26 mouse cellular contexts compared by ENCODE assay signal in genomic region chr1:95508718-95509117, GRCm38 (mm10).
DNase-seq lines count a peak whose midpoint lies in the region; ATAC-seq and TF ChIP-seq lines count a peak whose summit lies in the region.
"Had no signal": no experiment of that assay in that cellular context is flagged by ENCODE, and none has a peak within 500 bp of the region (broad histone marks: within the 10 kb centered on the region; RNA-seq: fewer than 3 reads in every experiment).

No protein-coding gene starts in this region.

- H3K4me2 ChIP-seq in forebrain, embryonic 13.5 days = no peak overlapping the region
- H3K4me2 ChIP-seq in forebrain, embryonic 15.5 days (replicated peaks) = no peak overlapping the region
- H3K4me2 ChIP-seq in forebrain, embryonic 16.5 days (ENCODE audit: low read length) = no peak overlapping the region
- no peak overlapping the region for H3K4me2 ChIP-seq in hindbrain, embryonic 11.5 days (replicated peaks; ENCODE audit: low read depth, low read length)
- no peak overlapping the region for H3K4me2 ChIP-seq in hindbrain, postnatal 0 days (ENCODE audit: low read depth, low read length)
- H3K4me2 ChIP-seq: embryonic facial prominence, embryonic 13.5 days; embryonic facial prominence, embryonic 15.5 days had no signal

- 0 out of 2 replicates have a peak, but pooled peaks have one; percentile 57 for ATAC-seq in forebrain, embryonic 13.5 days
- no peak for ATAC-seq in forebrain, embryonic 15.5 days (replicated peaks)
- peak; percentile 76 for ATAC-seq in forebrain, embryonic 16.5 days
- 0 out of 2 replicates have a peak, but pooled peaks have one; percentile 51 for ATAC-seq in hindbrain, embryonic 11.5 days (ENCODE audit: low FRiP score)
- no peak for ATAC-seq in hindbrain, postnatal 0 days
- ATAC-seq: activated CD4-positive, CD25-positive, alpha-beta regulatory T cell, adult 4 months; CD4-positive, CD25-positive, alpha-beta regulatory T cell, adult 4 months; Patski had no signal

- H3K9me3 ChIP-seq in forebrain, embryonic 13.5 days (replicated peaks) = no peaks in the 10 kb centered on the region
- H3K9me3 ChIP-seq in forebrain, embryonic 15.5 days = no peaks in the 10 kb centered on the region
- H3K9me3 ChIP-seq in forebrain, embryonic 16.5 days (ENCODE audit: control insufficient read depth, low read length) = no peaks in the 10 kb centered on the region
- H3K9me3 ChIP-seq in forebrain, embryonic 10.5 days = 0 out of 2 replicates have a peak, but pooled peaks cover 6% of the 10 kb centered on the region
- H3K9me3 ChIP-seq in hindbrain, embryonic 11.5 days (ENCODE audit: control insufficient read depth, low read length) = no peaks in the 10 kb centered on the region
- no peaks in the 10 kb centered on the region for H3K9me3 ChIP-seq in hindbrain, postnatal 0 days (ENCODE audit: low read length)
- H3K9me3 ChIP-seq: embryonic facial prominence, embryonic 13.5 days; embryonic facial prominence, embryonic 15.5 days; G1E had no signal

- no peak overlapping the region for H3K9ac ChIP-seq in forebrain, embryonic 13.5 days
- no peak overlapping the region for H3K9ac ChIP-seq in forebrain, embryonic 15.5 days (replicated peaks)
- H3K9ac ChIP-seq in forebrain, embryonic 16.5 days (replicated peaks; ENCODE audit: low read depth, low read length) = no peak overlapping the region
- H3K9ac ChIP-seq in hindbrain, embryonic 11.5 days (ENCODE audit: low read depth, low read length) = no peak overlapping the region
- no peak overlapping the region for H3K9ac ChIP-seq in hindbrain, postnatal 0 days (replicated peaks; ENCODE audit: low read length)
- H3K9ac ChIP-seq: embryonic facial prominence, embryonic 13.5 days; embryonic facial prominence, embryonic 15.5 days had no signal

- H3K4me1 ChIP-seq in forebrain, embryonic 13.5 days = no peaks in the 10 kb centered on the region
- H3K4me1 ChIP-seq in forebrain, embryonic 15.5 days = no peaks in the 10 kb centered on the region
- no peaks in the 10 kb centered on the region for H3K4me1 ChIP-seq in forebrain, embryonic 16.5 days (replicated peaks; ENCODE audit: control insufficient read depth, insufficient read depth, low read length)
- no peaks in the 10 kb centered on the region for H3K4me1 ChIP-seq in forebrain, embryonic 10.5 days
- H3K4me1 ChIP-seq in hindbrain, embryonic 11.5 days (replicated peaks; ENCODE audit: control insufficient read depth, insufficient read depth, low read length) = no peaks in the 10 kb centered on the region
- no peaks in the 10 kb centered on the region for H3K4me1 ChIP-seq in hindbrain, postnatal 0 days (ENCODE audit: insufficient read depth, low read length)
- H3K4me1 ChIP-seq: embryonic facial prominence, embryonic 13.5 days; embryonic facial prominence, embryonic 15.5 days had no signal

- WGBS in forebrain, embryonic 13.5 days = 82% methylated on average over 2 of the region's 2 CpGs
- 66% methylated on average over 2 of the region's 2 CpGs for WGBS in forebrain, embryonic 15.5 days
- 58% methylated on average over 2 of the region's 2 CpGs for WGBS in forebrain, embryonic 16.5 days
- 93% methylated on average over 2 of the region's 2 CpGs for WGBS in forebrain, embryonic 10.5 days
- 73% methylated on average over 2 of the region's 2 CpGs for WGBS in hindbrain, embryonic 11.5 days
- WGBS in hindbrain, postnatal 0 days = 55% methylated on average over 2 of the region's 2 CpGs

- TF ChIP-seq POLR2A in brain, embryonic 14.5 days (IDR thresholded peaks at IDR 0.05; ENCODE audit: borderline replicate concordance, extremely low read depth, insufficient read depth, insufficient read length, poor library complexity, severe bottlenecking) = no peak

- TF ChIP-seq CTCF in hindbrain, postnatal 0 days (IDR thresholded peaks at IDR 0.05; ENCODE audit: low read depth) = no peak
- no peak for TF ChIP-seq CTCF in brain, embryonic 14.5 days (IDR thresholded peaks at IDR 0.05; ENCODE audit: borderline replicate concordance, extremely low read depth, insufficient read depth, insufficient read length)

- H3K27me3 ChIP-seq in forebrain, embryonic 13.5 days = no peaks in the 10 kb centered on the region
- H3K27me3 ChIP-seq in forebrain, embryonic 15.5 days = no peaks in the 10 kb centered on the region
- H3K27me3 ChIP-seq in forebrain, embryonic 16.5 days (replicated peaks; ENCODE audit: control insufficient read depth, insufficient read depth, low read length) = no peaks in the 10 kb centered on the region
- H3K27me3 ChIP-seq in forebrain, embryonic 10.5 days (ENCODE audit: poor library complexity, severe bottlenecking) = no peaks in the 10 kb centered on the region
- H3K27me3 ChIP-seq in hindbrain, embryonic 11.5 days (ENCODE audit: control insufficient read depth, insufficient read depth, low read length) = no peaks in the 10 kb centered on the region
- no peaks in the 10 kb centered on the region for H3K27me3 ChIP-seq in hindbrain, postnatal 0 days (ENCODE audit: insufficient read depth, low read length)
- H3K27me3 ChIP-seq: CH12.LX; embryonic facial prominence, embryonic 13.5 days; embryonic facial prominence, embryonic 15.5 days; Patski had no signal

- H3K27ac ChIP-seq in forebrain, embryonic 13.5 days = no peak overlapping the region
- H3K27ac ChIP-seq in forebrain, embryonic 15.5 days (replicated peaks) = no peak overlapping the region
- H3K27ac ChIP-seq in forebrain, embryonic 16.5 days (ENCODE audit: low read length) = no peak overlapping the region
- H3K27ac ChIP-seq in forebrain, embryonic 10.5 days = no peak overlapping the region
- no peak overlapping the region for H3K27ac ChIP-seq in hindbrain, embryonic 11.5 days (ENCODE audit: low read depth, low read length)
- no peak overlapping the region for H3K27ac ChIP-seq in hindbrain, postnatal 0 days
- H3K27ac ChIP-seq: embryonic facial prominence, embryonic 13.5 days; embryonic facial prominence, embryonic 15.5 days had no signal

- DNase-seq in forebrain, embryonic 10.5 days (ENCODE audit: extremely low spot score, low spot score) = no peak
- no peak for DNase-seq in hindbrain, embryonic 11.5 days (ENCODE audit: low spot score)
- no peak for DNase-seq in hindbrain, postnatal 0 days (ENCODE audit: low spot score)
- DNase-seq in brain, embryonic 14.5 days (ENCODE audit: low read depth) = peak; percentile 38
- DNase-seq: adrenal gland, adult 8-10 months; adrenal gland, postnatal 14 days; adrenal gland, postnatal 36 days; B cell, adult 2 months; cerebellum, adult 11 months; cerebellum, adult 18-20 months; cerebellum, adult 8-10 months; cerebellum, adult 9-11 months; cerebellum, postnatal 14 days; cerebellum, postnatal 36 days; embryo, embryonic 11 days had no signal

- H3K36me3 ChIP-seq in forebrain, embryonic 13.5 days (ENCODE audit: poor library complexity, severe bottlenecking) = no peaks in the 10 kb centered on the region
- no peaks in the 10 kb centered on the region for H3K36me3 ChIP-seq in forebrain, embryonic 15.5 days
- no peaks in the 10 kb centered on the region for H3K36me3 ChIP-seq in forebrain, embryonic 16.5 days (ENCODE audit: control insufficient read depth, insufficient read depth)
- H3K36me3 ChIP-seq in forebrain, embryonic 10.5 days (replicated peaks) = no peaks in the 10 kb centered on the region
- H3K36me3 ChIP-seq in hindbrain, embryonic 11.5 days (ENCODE audit: control insufficient read depth, insufficient read depth, low read length) = no peaks in the 10 kb centered on the region
- no peaks in the 10 kb centered on the region for H3K36me3 ChIP-seq in hindbrain, postnatal 0 days (ENCODE audit: insufficient read depth, low read length)
- H3K36me3 ChIP-seq: embryonic facial prominence, embryonic 13.5 days; embryonic facial prominence, embryonic 15.5 days; G1E had no signal

- no peak overlapping the region for H3K4me3 ChIP-seq in forebrain, embryonic 13.5 days
- no peak overlapping the region for H3K4me3 ChIP-seq in forebrain, embryonic 15.5 days
- no peak overlapping the region for H3K4me3 ChIP-seq in forebrain, embryonic 16.5 days (replicated peaks; ENCODE audit: low read length)
- no peak overlapping the region for H3K4me3 ChIP-seq in forebrain, embryonic 10.5 days
- no peak overlapping the region for H3K4me3 ChIP-seq in hindbrain, embryonic 11.5 days (ENCODE audit: low read depth, low read length)
- H3K4me3 ChIP-seq in hindbrain, postnatal 0 days (ENCODE audit: low read length) = no peak overlapping the region
- H3K4me3 ChIP-seq: embryonic facial prominence, embryonic 13.5 days; embryonic facial prominence, embryonic 15.5 days; erythroblast, embryonic 14.5 days had no signal

Comparison
In these comparisons a context has a peak if more than half of its experiments do, and no peak if none do; other contexts are left out.
1. ATAC-seq: peak in forebrain, embryonic 13.5 days (single experiment), forebrain, embryonic 16.5 days (single experiment) and hindbrain, embryonic 11.5 days (single experiment); none in forebrain, embryonic 15.5 days (single experiment) and hindbrain, postnatal 0 days (single experiment).